Mouse (Mus musculus) thymus, postnatal 0 days (tissue): Measurements from ENCODE around the gene Galm. TPM values are rescaled to one million over a fixed set of nuclear protein-coding genes. Genes with fewer than 3 reads are reported as not detected.
"Not testable (repeated sequence)": the region's sequence is repeated elsewhere in the genome, so short reads cannot be mapped to it uniquely, and the experiment has no call there.

Experiments
- DNase-seq: peaks from one replicate; pipeline ENCODE4 v3.0.0-alpha.2; 2015; ENCODE audit warnings: low spot score
- polyA plus RNA-seq: library from polyadenylated mRNA; unstranded; fragments of >200 nt; fragmentation: Nextera tagmentation; extraction: Ambion mirVana; gene quantifications from 2 replicates; pipeline ENCODE4 v1.2.1, GENCODE M21; 2015

Gene Galm
- polyA plus RNA-seq, 1 experiment from 2014 or later: 7.6 TPM

DNA sequence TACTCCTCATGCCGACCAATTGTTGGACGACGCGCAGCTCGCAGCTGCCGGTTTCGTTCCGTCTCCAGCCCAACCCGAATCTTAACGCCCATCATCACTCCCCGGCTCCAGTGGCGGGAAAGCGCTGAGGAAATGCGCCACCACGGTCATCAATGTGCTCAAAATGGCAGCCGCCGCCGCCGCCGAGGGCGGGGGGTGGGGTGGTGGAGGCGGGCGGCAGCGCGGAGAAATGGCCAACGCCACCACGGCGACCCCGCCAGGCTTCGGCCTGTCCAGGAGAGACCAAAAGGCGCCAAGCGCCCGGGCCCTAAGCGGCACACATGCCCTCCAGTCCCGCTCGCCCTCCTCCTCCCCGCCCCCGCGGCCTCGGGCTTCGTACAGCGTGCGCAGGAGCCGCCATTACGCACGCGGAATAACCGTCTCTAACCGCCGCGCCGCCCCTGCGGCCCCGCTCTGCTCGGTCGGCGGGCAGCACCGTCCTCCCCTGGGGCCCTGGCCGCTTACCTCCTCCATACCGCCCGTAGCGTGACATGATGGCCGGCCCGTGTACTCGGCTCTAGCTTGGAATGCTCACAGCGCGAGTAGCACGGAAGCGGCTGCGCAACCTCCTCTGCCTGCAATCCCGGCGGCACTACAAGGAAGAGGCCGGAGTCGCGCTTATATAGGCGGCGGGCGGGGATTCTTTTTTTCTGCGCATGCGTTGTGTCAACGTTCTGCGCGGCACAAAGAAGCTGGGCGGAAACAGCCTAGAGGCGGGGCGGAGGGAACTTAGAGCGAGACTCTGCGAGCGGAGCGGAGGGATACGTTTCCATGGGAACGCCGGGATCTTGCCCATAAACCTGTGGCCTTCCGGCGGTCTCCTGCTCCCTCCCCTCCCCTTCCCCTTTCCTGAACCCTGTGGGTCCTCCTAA is 79.7 kb downstream of the Galm start, which contains the start of the genes Srsf7 and Ttc39d:
Srsf7 (minus strand) TSS at position 637 of the 911 bp plus-strand sequence.
Ttc39d (plus strand) TSS at position 790 of the 911 bp plus-strand sequence.
- DNase-seq: peak; percentile 99

DNA sequence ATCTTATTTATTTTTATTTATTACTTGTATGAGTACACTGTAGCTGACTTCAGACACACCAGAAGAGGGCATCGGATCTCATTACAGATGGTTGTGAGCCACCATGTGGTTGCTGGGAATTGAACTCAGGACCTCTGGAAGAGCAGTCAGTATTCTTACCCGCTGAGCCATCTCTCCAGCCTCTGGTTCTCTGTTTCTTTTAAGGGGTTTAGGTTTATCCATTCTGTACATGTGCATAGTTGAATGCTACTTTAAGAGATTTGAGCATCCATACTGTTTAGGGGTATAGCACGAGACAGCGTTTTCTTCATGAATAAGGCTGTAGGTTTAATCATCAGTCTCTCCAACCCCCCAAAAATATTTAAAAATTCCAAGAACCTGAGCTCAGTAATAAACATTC is 86.7 kb downstream of the Galm start:
- not testable (repeated sequence) for DNase-seq

DNA sequence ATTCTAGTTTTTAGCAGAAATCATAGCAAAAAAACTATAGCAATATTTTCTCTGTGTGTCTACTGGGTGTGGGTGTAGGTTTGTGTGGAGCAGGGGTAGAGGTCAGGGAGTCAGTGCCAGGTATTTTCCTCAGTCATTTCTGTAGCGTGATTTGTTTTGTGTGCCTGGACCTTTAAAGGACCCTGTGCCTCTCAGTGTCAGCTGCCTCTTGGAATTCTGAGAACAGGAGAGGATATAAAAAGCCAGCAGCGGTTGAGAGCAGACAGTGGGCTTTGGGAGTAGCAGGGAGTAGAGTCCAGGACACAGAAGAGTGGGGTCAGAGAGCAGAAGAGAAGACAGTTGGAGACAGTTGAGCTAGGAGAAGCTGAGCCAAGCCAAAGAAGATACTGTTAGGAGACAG is 92.9 kb downstream of the Galm start:
- DNase-seq: no peak

DNA sequence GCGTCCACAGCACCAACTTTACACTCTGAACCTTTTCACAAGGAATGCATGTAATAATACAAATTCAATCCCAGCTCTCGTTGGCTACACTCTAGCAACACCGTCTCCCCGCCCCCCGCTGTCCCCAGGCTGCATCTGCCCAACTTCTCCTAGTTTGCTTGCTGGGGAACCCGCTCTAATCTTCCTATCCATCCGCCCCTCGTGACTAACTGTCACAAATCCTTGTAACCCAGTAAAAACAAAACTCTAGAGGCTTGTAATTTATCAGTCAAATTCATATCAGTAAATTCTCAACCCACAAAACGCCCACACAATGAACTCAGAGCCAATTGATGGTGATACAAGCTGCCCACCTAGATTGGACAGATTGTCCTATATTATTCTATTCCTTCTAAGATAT is 93.9 kb downstream of the Galm start:
- no peak for DNase-seq

DNA sequence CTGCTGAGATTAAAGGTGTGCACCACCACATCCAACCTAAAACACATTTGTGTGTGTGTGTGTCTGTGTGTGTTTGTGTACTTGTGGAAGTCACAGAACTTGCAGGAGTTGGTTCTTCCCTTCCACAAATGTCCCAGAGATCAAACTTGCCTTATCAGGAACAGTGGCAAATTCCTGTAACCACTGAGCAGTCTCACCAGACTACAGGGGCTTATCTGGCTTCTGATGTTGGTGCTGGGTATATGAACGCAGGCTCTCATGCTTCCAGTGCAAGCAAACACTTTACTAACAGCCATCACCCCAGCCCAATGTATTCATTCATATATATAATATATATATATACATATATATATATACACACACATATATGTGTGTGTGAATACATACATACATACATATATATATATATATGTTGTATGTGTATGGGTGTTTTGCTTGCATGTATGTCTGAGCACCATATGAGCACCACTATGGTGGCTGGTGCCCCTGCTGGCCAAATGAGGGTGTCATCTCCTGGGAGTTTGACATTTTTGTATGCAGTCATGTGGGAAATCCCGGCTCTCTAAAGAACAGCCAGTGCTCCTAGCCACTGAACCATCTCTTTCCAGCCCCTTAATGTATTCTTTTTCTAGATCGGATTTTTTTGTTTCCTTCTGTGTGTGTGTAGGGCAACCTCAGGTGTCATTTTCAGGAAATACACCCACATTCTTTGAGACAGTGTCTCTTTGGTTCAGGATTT is 94.8 kb downstream of the Galm start:
- peak; percentile 39 for DNase-seq

- no peak for DNase-seq
These were observed 96.6 kb downstream of the Galm start for GRCm38 (mm10) chr17:80223829-80224228.

- DNase-seq: peak; percentile 92
These were observed 97.2 kb downstream of the Galm start, which contains the start of gene Gemin6 for GRCm38 (mm10) chr17:80224326-80225116. Gene Gemin6, plus strand, starts transcription at chr17:80224441.

GRCm38 (mm10) chr17:80225142-80225541 is 97.9 kb downstream of the Galm start:
- DNase-seq: not testable (repeated sequence)

- DNase-seq: no peak
These were observed 102.1 kb downstream of the Galm start for GRCm38 (mm10) chr17:80229396-80229795.

- no peak for DNase-seq
These were observed 106.6 kb downstream of the Galm start for GRCm38 (mm10) chr17:80233844-80234243.

GRCm38 (mm10) chr17:80234376-80234775 is 107.1 kb downstream of the Galm start:
- no peak for DNase-seq

Other genes starting within 250 kb of the Galm start
- gene Atl2, start 231.3 kb upstream of the Galm start, polyA plus RNA-seq: 130 and 146 TPM in 2 replicates
- gene Hnrnpll, start 65.1 kb upstream of the Galm start, polyA plus RNA-seq: 58.1 and 68.5 TPM in 2 replicates
- 705 and 759 TPM in 2 replicates for gene Srsf7, start 79.8 kb downstream of the Galm start, polyA plus RNA-seq
- 0.07 and 0.12 TPM in 2 replicates for gene Ttc39d, start 80.0 kb downstream of the Galm start, polyA plus RNA-seq
- gene Gemin6, start 97.0 kb downstream of the Galm start, polyA plus RNA-seq: 41.4 and 50.8 TPM in 2 replicates
- 14.8 and 17.6 TPM in 2 replicates for gene Morn2, start 162.7 kb downstream of the Galm start, polyA plus RNA-seq
- 8.5 and 9.5 TPM in 2 replicates for gene Dhx57, start 163.0 kb downstream of the Galm start, polyA plus RNA-seq
- gene Arhgef33, start 179.9 kb downstream of the Galm start, polyA plus RNA-seq: 1.4 and 1.5 TPM in 2 replicates
- gene Gm10190, start 246.1 kb downstream of the Galm start, polyA plus RNA-seq: 1.5 and 1.6 TPM in 2 replicates